9 mouse cellular contexts compared by ENCODE assay signal in genomic region chr10:77342842-77343241, GRCm38 (mm10).
DNase-seq lines count a peak whose midpoint lies in the region; ATAC-seq lines count a peak whose summit lies in the region.
"Had no signal": no experiment of that assay in that cellular context is flagged by ENCODE, and none has a peak within 500 bp of the region (broad histone marks: within the 10 kb centered on the region; RNA-seq: fewer than 3 reads in every experiment).

No protein-coding gene starts in this region.

- DNase-seq in forebrain, embryonic 10.5 days (ENCODE audit: extremely low spot score, low spot score) = no peak
- DNase-seq in adipocyte (ENCODE audit: low spot score) = peak; percentile 90
- DNase-seq in gastrocnemius, postnatal 14 days = peak; percentile 40
- DNase-seq in layer of hippocampus, postnatal 14 days (ENCODE audit: low spot score in 2 of 2) = peak; percentile 39 to 61
- DNase-seq in neural tube, embryonic 10.5 days (ENCODE audit: extremely low spot score, low spot score) = no peak
- DNase-seq in adrenal gland, adult 8-10 months = no peak

- no peak overlapping the region for H3K4me3 ChIP-seq in forebrain, embryonic 16.5 days (replicated peaks; ENCODE audit: low read length)
- no peak overlapping the region for H3K4me3 ChIP-seq in forebrain, embryonic 10.5 days
- H3K4me3 ChIP-seq in kidney, embryonic 14.5 days (ENCODE audit: low read length) = no peak overlapping the region
- H3K4me3 ChIP-seq: hindbrain, embryonic 15.5 days had no signal

- peaks cover 33% of the 10 kb centered on the region for H3K4me1 ChIP-seq in forebrain, embryonic 16.5 days (replicated peaks; ENCODE audit: control insufficient read depth, insufficient read depth, low read length)
- peaks cover 24% of the 10 kb centered on the region for H3K4me1 ChIP-seq in forebrain, embryonic 10.5 days
- no peaks in the 10 kb centered on the region for H3K4me1 ChIP-seq in kidney, embryonic 14.5 days (ENCODE audit: control insufficient read depth, insufficient read depth, low read length)

- no peaks in the 10 kb centered on the region for H3K36me3 ChIP-seq in forebrain, embryonic 16.5 days (ENCODE audit: control insufficient read depth, insufficient read depth)
- no peaks in the 10 kb centered on the region for H3K36me3 ChIP-seq in forebrain, embryonic 10.5 days (replicated peaks)
- no peaks in the 10 kb centered on the region for H3K36me3 ChIP-seq in kidney, embryonic 14.5 days (ENCODE audit: control insufficient read depth, insufficient read depth, low read length)
- H3K36me3 ChIP-seq: hindbrain, embryonic 15.5 days had no signal

- H3K9me3 ChIP-seq in forebrain, embryonic 16.5 days (ENCODE audit: control insufficient read depth, low read length) = no peaks in the 10 kb centered on the region
- no peaks in the 10 kb centered on the region for H3K9me3 ChIP-seq in forebrain, embryonic 10.5 days
- no peaks in the 10 kb centered on the region for H3K9me3 ChIP-seq in kidney, embryonic 14.5 days (ENCODE audit: control insufficient read depth, low read length)
- H3K9me3 ChIP-seq: hindbrain, embryonic 15.5 days had no signal

- 65% methylated on average over 3 of the region's 3 CpGs for WGBS in forebrain, embryonic 16.5 days
- WGBS in forebrain, embryonic 10.5 days = 89% methylated on average over 3 of the region's 3 CpGs
- WGBS in kidney, embryonic 14.5 days = 44% methylated on average over 3 of the region's 3 CpGs

- H3K9ac ChIP-seq in forebrain, embryonic 16.5 days (replicated peaks; ENCODE audit: low read depth, low read length) = no peak overlapping the region
- H3K9ac ChIP-seq in kidney, embryonic 14.5 days (ENCODE audit: low read depth, low read length) = no peak overlapping the region
- H3K9ac ChIP-seq: hindbrain, embryonic 15.5 days had no signal

- H3K27me3 ChIP-seq in forebrain, embryonic 16.5 days (replicated peaks; ENCODE audit: control insufficient read depth, insufficient read depth, low read length) = no peaks in the 10 kb centered on the region
- H3K27me3 ChIP-seq in forebrain, embryonic 10.5 days (ENCODE audit: poor library complexity, severe bottlenecking) = 0 out of 2 replicates have a peak, but pooled peaks cover 5% of the 10 kb centered on the region
- H3K27me3 ChIP-seq in kidney, embryonic 14.5 days (ENCODE audit: control insufficient read depth, insufficient read depth, low read length) = no peaks in the 10 kb centered on the region

- intact Hi-C loops in gastrocnemius, postnatal 14 days (cut with DNase I; ENCODE audit: low total_unique reads) = loop anchor here (5.0 kb wide), 1 partner anchor 46 kb away; no protein-coding TSS in a partner anchor

- no peak overlapping the region for H3K4me2 ChIP-seq in forebrain, embryonic 16.5 days (ENCODE audit: low read length)
- no peak overlapping the region for H3K4me2 ChIP-seq in kidney, embryonic 14.5 days (replicated peaks; ENCODE audit: low read depth, low read length)
- H3K4me2 ChIP-seq: hindbrain, embryonic 15.5 days had no signal

- H3K27ac ChIP-seq in forebrain, embryonic 16.5 days (ENCODE audit: low read length) = no peak overlapping the region
- H3K27ac ChIP-seq in forebrain, embryonic 10.5 days = no peak overlapping the region
- no peak overlapping the region for H3K27ac ChIP-seq in kidney, embryonic 14.5 days (ENCODE audit: low read depth, low read length)
- H3K27ac ChIP-seq: hindbrain, embryonic 15.5 days had no signal

- ATAC-seq in forebrain, embryonic 16.5 days = peak; percentile 34; the same call in 1 of the 2 replicates
- ATAC-seq in kidney, embryonic 14.5 days (ENCODE audit: low FRiP score, low TSS enrichment) = no peak

Comparison
In these comparisons a context has a peak if more than half of its experiments do, and no peak if none do; other contexts are left out.
1. DNase-seq: peak in adipocyte (single experiment), gastrocnemius, postnatal 14 days (single experiment) and layer of hippocampus, postnatal 14 days (2 of 2); none in forebrain, embryonic 10.5 days (single experiment), neural tube, embryonic 10.5 days (single experiment) and adrenal gland, adult 8-10 months (single experiment).